Mouse (Mus musculus): ENCODE results near the gene Hykk.
"Not testable (repeated sequence)": the region's sequence is repeated elsewhere in the genome, so short reads cannot be mapped to it uniquely, and the experiment has no call there.

The Hykk gene

DNA sequence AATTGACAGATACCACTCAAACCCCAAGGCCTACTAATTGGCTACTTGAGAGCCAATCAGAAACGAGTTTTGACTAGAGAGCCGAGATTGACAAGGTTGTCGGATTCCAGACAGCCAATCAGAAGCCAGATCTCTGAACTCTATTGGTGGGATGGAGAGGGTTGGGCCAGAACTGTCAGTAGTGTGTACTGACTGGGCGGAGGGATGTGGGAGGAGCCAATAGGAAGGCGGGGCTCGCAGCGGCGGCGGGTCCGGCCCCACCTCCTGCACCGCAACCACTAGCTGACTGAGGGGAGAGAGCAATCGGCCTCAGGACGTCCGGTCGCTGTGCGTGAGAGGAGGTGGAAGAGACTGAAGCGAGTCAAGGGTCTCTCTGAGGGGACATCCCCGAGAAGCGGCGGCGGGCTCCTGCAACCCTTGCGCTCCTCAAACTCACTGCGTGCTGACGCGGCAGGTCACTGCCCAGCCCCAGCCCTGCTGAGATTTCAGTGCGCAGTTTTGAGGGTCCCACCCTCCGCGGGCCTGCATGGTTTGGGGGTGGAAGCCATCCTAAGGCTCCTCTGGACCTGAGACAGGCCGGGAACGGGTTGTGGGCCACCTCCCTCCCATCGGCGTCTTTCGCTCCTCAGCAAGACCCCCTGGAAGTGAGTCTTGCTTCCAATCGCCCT is at the start of gene Hykk:
Gene Hykk (plus strand): TSS at position 274 of the 668 bp plus-strand sequence.
- DNase-seq (ENCODE audit: low read depth, low spot score) = peak; percentile 95

DNA sequence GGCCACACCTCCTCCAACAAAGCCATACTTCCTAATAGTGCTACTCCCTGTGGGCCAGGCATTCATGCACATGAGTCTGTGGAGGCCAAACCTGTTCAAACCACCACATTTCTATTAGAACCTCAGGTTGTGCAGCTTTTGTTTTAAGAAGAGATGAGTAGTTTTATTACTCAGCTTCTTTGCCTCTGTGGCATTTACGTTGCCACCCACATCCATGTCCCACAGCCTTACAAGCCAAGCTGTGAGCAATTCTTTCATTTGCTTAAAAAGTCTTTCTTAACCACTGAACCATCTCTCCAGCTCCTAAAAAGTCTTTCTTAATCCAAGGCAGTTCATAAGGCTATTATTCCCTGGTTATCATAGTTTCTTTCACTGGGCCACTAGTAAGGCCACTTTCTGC is 38.3 kb upstream of the Hykk start:
- DNase-seq (ENCODE audit: low read depth, low spot score) = no peak

DNA sequence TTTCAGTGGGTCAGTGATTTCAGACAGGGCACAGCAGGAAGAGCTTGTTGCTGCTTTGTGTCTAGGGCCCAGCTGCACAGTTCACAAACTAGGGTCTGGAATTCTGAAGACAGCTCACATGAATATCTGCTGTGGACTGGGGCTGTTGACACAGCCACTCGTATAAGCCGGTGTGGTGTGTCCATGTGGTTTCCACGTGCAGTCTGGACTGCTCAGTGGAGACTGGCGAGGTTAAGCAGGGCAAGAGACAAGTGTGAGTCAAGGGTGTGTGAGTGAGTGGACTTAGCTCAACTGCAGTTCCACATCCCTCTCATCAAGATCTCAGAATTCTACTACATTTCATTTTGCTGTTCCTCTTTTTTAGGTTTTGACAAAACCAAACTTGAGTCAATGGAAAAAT is 25.0 kb upstream of the Hykk start:
- no peak for DNase-seq (ENCODE audit: low read depth, low spot score)

DNA sequence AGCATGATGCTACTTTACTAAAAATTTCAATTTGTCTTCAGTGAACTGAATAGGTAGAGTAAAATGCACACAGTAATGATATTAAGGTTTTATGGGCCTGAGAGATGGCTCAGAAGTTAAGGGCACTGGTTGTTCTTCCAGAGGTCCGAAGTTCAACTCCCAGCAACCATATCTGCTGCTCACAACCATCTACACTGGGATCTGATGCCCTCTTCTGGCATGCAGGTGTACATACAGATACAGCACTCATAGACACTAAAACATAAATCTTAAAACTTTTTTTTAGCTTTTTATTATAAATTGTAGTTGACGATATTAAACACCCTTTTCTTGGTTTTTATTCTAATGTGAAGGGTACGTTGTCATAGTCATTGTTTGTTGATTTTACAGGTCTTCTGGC is 20.0 kb upstream of the Hykk start:
- DNase-seq (ENCODE audit: low read depth, low spot score) = no peak

DNA sequence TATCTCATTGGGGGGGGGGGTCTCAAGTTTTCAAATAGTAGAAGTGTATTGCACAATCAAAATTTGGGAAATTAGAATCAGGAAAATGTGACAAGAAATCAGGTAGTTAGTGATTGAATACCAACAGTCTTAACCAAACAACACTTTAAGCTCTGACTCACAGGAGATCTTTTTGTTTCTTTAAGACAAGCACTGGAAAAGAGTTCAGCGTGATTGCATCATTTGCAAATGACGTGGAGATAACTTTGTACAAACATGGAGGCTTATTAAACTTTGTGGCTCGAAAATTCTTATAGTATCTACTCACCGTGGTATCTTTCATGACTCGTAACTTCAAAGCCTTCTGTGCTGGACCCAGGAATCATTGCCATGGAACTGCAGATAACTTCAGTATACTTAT is 7.6 kb upstream of the Hykk start:
- DNase-seq (ENCODE audit: low read depth, low spot score) = no peak

DNA sequence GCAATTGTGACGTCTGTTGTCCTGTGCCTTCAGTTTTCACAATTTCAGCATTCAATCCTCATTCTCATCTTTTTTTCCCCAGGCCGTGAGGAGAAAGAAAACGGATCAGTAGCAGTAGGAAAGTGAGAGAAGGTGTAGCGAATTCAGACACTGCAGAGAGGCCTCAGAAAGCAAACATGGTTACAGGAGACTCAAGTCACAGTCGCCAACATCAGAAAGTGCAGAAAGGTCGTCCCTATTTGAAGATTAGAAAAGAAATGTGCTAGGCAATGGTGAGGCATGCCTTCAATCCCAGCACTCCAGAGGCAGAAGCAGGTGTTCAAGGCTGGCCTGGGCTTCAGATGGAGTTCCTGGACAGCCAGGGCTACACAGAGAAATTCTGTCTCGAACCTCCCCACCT is 1.5 kb upstream of the Hykk start:
- DNase-seq (ENCODE audit: low read depth, low spot score) = no peak

DNA sequence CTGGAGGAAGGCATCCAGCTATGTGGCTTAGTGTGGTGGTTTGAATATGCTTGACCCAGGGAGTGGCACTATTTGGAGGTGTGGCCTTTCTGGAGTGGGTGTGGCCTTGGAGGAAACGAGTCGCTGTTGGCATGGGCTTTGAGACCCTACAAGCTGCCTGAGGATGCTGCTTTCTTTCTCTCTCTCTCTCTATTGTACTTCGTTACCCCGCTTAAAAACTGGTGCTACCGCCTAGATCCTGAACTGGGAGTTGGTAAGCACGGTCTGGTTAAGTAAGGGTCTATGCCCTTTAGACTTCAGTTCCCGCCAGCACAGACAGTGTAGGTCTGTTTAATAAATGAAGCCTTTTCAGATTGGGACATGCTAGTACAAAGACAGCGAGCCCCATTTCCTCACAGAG is 682 bp upstream of the Hykk start:
- peak; percentile 7 for DNase-seq (ENCODE audit: low read depth, low spot score)

DNA sequence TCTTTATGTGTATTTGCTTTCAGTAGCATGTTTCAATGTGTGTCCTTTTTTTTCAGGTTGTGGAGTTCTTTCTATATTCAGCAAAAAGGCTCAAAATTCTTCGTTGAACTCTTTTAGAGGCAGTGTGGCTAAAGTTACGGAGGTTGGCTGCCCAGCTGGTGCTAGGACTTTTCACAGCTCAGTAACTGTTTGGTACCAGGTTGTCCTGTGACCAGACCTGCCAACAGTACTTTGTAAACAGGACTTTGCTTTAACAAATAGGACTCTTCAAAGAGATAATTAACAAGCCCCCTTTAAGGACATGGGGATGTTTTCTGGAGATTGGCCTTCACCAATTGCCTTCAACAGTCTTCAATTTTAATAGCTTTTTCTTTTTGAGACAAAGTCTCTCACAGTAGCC is 1.1 kb downstream of the Hykk start:
- no peak for DNase-seq (ENCODE audit: low read depth, low spot score)

DNA sequence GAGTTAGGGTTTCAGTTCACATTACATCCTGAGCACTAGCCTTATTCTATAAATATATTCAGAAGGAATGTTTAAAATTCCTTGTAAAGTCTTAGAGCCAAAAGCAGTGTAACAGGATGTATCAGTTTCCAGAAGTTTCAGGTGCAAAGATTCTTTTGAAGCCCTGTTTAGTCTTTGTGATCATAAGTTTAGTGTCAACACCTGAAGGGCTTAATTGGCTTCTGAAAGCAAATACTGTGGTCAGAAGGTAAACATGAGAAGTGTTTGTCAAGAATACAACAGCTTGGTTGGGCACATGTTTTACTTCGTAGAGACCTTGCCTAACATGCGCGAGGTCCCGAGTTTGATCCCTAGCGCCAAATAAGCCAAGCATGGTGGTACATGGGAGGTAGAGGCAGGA is 1.7 kb downstream of the Hykk start:
- no peak for DNase-seq (ENCODE audit: low read depth, low spot score)

DNA sequence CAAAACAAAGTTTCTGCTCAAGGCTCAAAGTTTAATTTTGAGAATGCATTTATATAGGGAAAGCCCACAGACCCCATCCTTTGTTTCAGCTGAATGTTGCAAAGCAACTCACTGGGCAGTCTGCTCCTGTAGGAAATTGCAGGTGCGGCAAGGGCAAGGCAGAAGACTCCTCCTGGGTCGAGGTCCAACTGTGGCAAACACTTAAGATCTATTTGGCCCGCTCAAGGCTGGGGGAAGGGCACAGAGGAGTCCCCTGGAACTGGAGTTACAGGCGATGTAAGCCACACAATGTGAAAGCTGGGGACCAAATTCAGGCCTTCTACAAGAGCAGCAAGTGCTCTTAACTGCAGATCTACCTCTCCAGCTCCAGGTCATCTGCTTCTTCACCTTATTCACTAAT is 2.9 kb downstream of the Hykk start:
- no peak for DNase-seq (ENCODE audit: low read depth, low spot score)

DNA sequence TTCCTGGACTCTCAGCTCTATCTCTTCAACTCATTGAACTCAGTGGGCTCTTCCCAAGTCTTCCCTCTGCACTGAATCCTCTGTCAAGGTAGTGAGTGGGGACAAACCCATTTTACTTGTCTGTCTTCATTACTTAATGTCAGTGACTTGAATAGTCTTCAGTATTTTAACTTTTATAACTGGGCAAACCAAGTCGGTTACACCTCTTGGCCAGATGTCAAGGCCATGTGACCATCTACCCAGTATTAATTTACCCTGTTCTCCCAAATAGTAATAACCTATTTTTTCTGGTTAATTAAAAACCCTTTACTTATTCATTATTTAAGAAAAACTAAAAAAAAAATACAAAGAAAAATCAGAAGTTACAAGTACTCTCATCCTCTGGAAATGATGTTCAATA is 13.7 kb downstream of the Hykk start:
- DNase-seq (ENCODE audit: low read depth, low spot score) = no peak

DNA sequence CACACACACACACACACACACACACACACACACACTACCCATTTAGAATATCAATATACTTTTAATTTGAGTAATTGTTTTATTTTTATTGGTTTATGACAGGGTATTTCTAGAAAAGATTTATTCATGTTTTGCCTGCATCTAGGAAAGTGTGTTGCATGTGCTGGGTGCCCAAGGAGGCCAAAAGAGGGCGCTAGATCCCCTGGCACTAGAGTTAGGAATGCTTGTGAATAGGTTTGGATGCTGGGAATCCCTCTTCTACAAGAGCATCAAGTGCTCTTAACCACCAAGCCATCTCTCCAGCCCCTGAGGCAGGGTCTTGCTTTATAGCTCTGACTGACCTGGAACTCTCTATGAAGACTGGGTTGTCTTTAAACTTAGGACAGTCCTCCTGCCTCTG is 14.7 kb downstream of the Hykk start:
- no peak for DNase-seq (ENCODE audit: low read depth, low spot score)

DNA sequence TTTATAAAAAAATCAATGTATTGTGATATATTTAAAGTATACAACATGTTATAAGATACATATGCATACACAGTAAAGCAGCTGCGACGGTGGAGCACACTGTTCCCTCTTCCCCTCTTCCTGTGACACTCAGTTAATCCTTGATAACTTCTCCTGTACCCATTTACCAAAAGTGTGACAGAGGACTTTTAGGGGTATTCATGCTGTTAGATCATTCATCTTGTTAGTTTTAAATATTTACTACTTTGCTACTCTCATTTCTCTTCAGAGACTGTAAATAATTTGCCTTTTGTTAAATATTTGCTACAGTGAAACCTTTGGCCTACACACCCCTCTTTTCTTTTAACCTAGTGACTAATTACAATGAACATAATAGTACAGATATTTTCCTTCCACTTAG is 15.3 kb downstream of the Hykk start:
- no peak for DNase-seq (ENCODE audit: low read depth, low spot score)

DNA sequence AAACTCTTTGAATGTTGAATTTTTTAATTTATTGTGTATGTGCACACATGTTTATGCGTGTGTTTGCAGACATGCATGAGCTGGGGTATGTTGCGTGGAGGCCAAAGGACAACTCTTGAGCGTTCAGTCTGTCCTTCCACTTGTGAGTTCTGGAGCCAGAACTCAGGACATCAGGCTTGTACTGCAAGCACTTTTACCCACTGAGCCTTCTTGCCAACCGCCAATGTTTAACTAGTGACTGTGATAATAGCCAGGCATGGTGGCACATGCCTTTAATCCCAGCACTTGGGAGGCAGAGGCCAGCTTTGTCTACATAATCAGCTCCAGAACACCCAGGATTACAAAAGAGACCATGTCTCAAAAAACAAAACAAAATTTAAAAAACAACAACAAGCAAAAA is 25.0 kb downstream of the Hykk start:
- no peak for DNase-seq (ENCODE audit: low read depth, low spot score)

DNA sequence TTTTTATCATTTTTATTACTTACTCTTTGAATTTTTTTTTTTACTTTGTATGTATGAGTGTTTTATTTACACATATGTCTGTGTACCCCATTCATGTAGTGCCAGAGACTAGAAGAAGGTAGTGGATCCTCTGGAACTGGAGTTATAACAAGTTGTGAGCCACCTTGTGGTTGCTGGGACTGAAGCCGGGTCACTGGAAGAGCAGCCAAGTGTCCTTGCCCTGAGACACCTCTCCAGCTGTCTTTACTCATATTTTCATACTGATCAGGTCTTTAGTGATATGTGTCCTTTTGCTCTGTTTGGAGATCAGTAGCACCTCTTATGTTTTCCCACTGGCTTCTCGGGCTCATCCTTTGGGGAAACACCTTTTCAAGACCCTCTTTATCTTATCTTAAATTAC is 27.4 kb downstream of the Hykk start:
- no peak for DNase-seq (ENCODE audit: low read depth, low spot score)

DNA sequence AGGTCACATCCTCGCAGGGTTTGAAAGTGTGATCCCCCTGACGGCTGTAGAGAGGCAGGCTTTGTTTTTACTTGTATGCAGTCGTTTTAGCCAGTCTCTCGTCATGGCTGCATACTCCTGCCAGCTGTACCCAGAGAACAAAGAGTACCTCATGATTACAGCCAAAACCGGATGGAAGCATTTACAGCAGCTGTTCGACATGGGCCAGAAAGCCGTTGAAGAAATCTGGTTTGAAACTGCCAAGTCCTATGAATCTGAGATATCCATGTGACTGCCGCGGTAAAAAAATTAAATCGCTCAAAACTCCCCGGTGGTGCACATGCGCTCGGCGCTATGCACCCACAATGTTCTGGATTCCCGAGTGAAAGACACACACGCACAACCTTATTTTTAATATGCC is 29.2 kb downstream of the Hykk start:
- DNase-seq (ENCODE audit: low read depth, low spot score) = no peak

DNA sequence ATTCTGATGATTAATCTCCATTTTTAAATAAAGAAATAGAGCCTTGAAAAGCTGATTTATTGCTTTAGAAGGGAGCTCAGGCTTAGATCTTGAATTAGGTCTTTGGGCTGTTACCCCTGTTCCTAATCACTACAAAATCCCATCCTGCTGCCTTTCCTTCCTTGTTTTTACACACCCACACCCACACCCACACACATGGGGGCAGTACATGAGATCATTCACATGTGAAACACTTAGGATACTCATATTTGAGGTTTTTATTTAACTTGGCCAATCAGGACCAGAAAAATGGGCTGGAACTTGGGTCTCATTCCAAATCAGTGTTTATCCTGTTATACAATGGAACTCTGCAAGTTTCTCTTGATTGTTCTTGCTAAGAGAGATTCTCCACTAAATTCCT is 32.4 kb downstream of the Hykk start:
- DNase-seq (ENCODE audit: low read depth, low spot score) = no peak

DNA sequence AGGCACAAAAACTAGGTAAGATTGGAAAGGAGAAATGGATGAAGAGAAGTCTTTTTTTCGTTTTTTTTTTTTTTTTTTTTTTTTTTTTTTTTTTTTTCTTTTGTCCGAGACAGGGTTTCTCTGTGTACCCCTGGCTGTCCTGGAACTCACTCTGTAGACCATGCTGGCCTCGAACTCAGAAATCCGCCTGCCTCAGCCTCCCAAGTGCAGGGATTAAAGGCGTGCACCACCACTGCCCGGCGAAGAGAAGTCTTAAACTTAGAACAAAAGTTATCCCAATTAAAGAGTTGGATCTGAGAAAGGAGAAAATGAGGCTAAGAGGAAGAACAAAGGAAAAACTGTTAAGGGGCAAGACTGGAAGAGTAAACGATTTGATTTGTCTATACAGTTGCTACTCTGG is 33.1 kb downstream of the Hykk start:
- not testable (repeated sequence) for DNase-seq (ENCODE audit: low read depth, low spot score)

DNA sequence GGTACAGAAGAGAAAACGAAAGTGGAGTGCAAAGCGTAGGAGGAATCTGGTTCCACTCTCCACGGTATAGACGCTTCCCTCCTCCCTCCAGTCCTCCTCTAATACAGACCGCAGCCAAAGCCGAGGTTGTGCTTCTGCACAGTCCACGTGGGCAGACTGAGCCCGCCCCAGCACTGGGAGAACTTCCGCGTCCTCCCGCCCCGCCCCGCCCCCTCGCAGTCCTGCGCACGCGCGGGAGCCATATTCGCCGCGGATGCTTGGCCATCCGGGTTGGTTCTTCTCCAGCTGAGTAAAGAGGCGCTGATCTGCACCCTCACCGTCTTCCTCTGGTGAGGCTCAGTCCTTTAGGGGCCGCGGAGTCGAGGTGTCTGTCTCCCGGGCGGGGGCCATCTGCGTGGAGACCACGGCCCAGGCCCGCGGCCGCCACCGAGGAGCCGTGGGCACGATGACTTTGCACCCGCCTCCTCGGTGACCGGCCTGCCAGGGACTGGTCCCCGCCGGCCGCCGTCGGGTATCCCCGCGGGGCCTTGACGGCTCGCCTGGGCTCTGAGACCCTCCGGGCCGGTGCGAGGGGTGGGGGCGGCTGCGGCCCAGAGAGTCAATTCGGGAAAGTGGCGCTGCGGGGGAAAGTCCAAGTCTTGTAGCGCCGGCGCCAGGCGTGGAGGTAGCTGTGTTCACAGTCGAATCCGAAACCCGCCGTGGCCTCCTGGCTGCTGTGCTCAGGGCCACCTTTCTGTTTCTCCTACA is 33.7 kb downstream of the Hykk start, which contains the start of the genes Psma4 and AY074887:
Gene Psma4 (plus strand): TSS at position 216 of the 747 bp plus-strand sequence.
Gene AY074887 (minus strand): TSS at position 424 of the 747 bp plus-strand sequence.
- peak; percentile 88 for DNase-seq (ENCODE audit: low read depth, low spot score)

DNA sequence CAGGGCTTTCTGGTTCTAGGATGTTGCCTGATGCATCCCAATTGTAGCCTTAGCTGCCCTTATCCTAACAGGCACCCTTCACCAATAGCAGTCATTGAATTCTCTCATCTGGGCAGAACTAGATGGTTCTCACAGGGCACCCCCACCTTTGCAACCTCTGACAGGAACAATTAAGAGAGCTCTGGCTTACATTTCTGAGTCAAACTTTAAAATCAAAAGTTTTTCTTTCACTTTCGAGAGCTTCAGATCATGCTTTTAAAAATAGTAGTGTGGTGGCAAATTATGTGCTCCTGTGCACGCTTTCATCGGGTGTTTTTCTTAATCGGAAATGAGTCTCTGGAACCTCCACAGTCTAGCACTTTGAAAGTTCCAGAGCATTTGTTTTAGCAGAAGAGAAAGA is 44.0 kb downstream of the Hykk start:
- DNase-seq (ENCODE audit: low read depth, low spot score) = no peak

DNA sequence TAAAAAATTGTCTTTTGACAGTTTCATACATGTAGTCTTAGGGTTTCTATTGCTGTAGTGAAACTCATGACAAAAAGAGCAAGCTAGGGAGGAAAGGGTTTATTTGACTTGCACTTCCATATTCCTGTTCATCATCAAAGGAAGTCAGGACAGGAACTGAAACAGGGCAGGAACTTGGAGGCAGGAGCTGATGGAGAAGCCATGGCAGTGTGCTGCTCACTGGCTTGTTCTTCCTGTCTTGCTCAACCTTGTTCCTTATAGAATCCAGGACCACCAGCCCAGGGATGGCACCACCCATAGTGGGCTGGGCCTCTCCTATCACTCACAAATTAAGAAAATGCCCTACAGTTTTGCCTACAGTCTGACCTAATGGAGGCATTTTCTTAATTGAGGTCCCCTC is 46.6 kb downstream of the Hykk start:
- DNase-seq (ENCODE audit: low read depth, low spot score) = no peak

DNA sequence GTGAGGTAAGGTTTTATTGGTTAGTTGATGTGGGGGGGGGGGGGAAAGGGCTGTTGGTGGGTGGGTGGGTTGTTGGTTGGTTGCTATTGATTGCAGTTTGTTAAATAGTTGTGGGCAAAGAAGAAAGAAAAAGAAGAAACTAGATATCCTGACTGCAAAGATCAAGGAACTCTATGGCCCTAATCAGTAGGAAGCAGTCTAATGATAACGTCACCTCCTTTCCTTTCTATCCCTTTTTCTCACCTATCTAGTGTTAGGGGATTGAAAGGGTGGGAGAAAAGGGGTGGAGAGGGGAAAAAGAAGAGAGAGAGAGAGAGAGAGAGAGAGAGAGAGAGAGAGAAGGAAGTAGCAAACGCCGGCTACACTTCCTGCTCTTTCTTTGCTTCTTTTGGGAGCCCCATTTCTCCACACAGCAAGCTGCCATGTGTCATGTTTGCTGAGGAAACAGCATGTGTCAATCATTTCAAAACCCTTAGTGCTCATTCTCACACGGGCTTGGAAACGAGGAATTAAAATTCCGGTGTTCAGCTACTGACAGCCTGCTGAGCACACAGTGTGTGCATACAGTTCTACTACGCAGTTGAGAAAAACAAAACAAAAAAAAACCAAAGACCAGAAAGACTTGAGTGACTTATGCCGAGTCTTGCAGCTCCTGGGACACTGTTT is 53.0 kb downstream of the Hykk start:
- no peak for DNase-seq (ENCODE audit: low read depth, low spot score)

DNA sequence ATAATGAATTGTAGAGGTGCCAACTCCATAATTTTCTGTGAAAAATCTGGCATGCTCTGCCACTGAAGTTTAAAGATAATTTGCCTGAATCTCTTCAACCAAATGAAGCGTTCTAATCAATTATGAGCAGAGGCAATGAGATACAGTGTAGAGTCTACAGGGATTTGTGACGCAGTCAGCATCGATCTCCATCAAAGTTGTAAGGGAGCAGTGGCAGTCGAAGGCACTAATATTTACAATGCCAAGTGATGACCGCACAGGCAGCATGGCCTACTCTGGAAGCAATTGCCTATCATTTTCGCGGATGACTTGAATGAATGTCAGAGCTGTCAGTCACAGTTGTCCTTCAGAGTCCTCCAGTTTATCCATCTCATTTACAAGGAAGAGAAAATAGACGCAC is 63.6 kb downstream of the Hykk start, which contains the start of gene Chrna5:
Gene Chrna5 (plus strand): TSS at position 207 of the 400 bp plus-strand sequence.
- no peak for DNase-seq (ENCODE audit: low read depth, low spot score)
